Mouse (Mus musculus) embryonic stem cell, embryonic (primary cell): ENCODE measurements around the gene Gfi1b.

ENCODE experiments used
- CTCF ChIA-PET, 4 experiments: fragments of 300-600 bp in 2 of 4; fragments of 350-600 bp in 2 of 4; sonication (Branson Sonifier 250); formaldehyde crosslinking; loops; one replicate each; lab custom pipeline; 2022; ENCODE audit warnings: inconsistent platforms in 2 of 4; lab: Charles Lee
- POLR2A ChIA-PET, 4 experiments: fragments of 300-600 bp in 2 of 4; fragments of 350-600 bp in 2 of 4; sonication (Branson Sonifier 250); formaldehyde crosslinking; loops; one replicate each; lab custom pipeline; 2022; ENCODE audit warnings: antibody characterized with exemption in 4 of 4, inconsistent platforms in 1 of 4; lab: Charles Lee

Gene Gfi1b

GRCm38 (mm10) chr2:28635199-28635598 is 13.4 kb upstream of the Gfi1b start:
- CTCF ChIA-PET: no interaction called here
- POLR2A ChIA-PET: no interaction called here

GRCm38 (mm10) chr2:28633136-28633535 is 11.4 kb upstream of the Gfi1b start:
- ChIA-PET POLR2A (interaction anchor here in 1 of 4 experiments (2.0 kb wide), 1 partner anchor 8 kb away, joined by 8 read pairs; the partner anchor contains the start of gene Tsc1), CTCF (interaction anchor here in 2 of 4 experiments (1.0 to 1.1 kb wide), 2 partner anchors 41 to 107 kb away, joined by 3 to 6 read pairs; no protein-coding TSS in a partner anchor)

GRCm38 (mm10) chr2:28632626-28633025 is 10.8 kb upstream of the Gfi1b start:
- ChIA-PET POLR2A (interaction anchor here in 3 of 4 experiments (0.6 to 2.0 kb wide), 4 partner anchors 8 to 378 kb away, joined by 3 to 8 read pairs (median 4); partner anchors contain the start of gene Tsc1 (in 1 of the 3)), CTCF (interaction anchor here in 2 of 4 experiments (0.7 to 3.3 kb wide), 7 partner anchors 16 to 329 kb away, joined by 3 to 10 read pairs (median 5); no protein-coding TSS in a partner anchor)

- CTCF ChIA-PET: interaction anchor here in 2 of 4 experiments (1.1 to 3.3 kb wide), 3 partner anchors 10 to 113 kb away, joined by 3 to 10 read pairs (median 4); no protein-coding TSS in a partner anchor
- POLR2A ChIA-PET: interaction anchor here in 2 of 4 experiments (0.6 to 1.3 kb wide), 2 partner anchors 47 to 524 kb away, joined by 3 read pairs; partner anchors contain the start of gene Gtf3c5 (in 1 of the 2)
Observed at GRCm38 (mm10) chr2:28629911-28630381, 8.2 kb upstream of the Gfi1b start.

- CTCF ChIA-PET: interaction anchor here in 3 of 4 experiments (0.6 to 1.8 kb wide), 15 partner anchors 8 to 288 kb away, joined by 3 to 10 read pairs (median 4); partner anchors contain the start of gene Gtf3c5 (in 1 of the 3)
- POLR2A ChIA-PET: interaction anchor here in 1 of 4 experiments (0.8 kb wide), 1 partner anchor 13 kb away, joined by 3 read pairs; the partner anchor contains the start of gene Tsc1
Observed at GRCm38 (mm10) chr2:28628053-28628452, 6.3 kb upstream of the Gfi1b start.

GRCm38 (mm10) chr2:28626038-28626437 is 4.3 kb upstream of the Gfi1b start:
- ChIA-PET POLR2A (interaction anchor here in 2 of 4 experiments (0.9 to 3.8 kb wide), 9 partner anchors 10 to 43 kb away, joined by 3 to 27 read pairs (median 6); partner anchors contain the start of genes Gtf3c5 (in 2 of the 2) and Tsc1 (in 2 of the 2)), CTCF (interaction anchor here (0.7 to 3.1 kb wide), 17 partner anchors 10 to 568 kb away, joined by 3 to 14 read pairs (median 5); partner anchors contain the start of gene Tsc1 (in 1 of the 4))

- CTCF ChIA-PET: interaction anchor here (0.6 to 3.1 kb wide), 20 partner anchors 9 to 131 kb away, joined by 3 to 14 read pairs (median 6); partner anchors contain the start of gene Tsc1 (in 1 of the 4)
- POLR2A ChIA-PET: interaction anchor here (0.5 to 3.8 kb wide), 6 partner anchors 9 to 42 kb away, joined by 4 to 27 read pairs (median 8); partner anchors contain the start of genes Tsc1 (in 4 of the 4) and Gtf3c5 (in 1 of the 4)
Observed at GRCm38 (mm10) chr2:28624870-28625269, 3.1 kb upstream of the Gfi1b start.

- CTCF ChIA-PET: interaction anchor here (0.5 to 3.3 kb wide), 55 partner anchors 9 to 1205 kb away, joined by 3 to 32 read pairs (median 4); partner anchors contain the start of genes Gtf3c5 (in 3 of the 4) and Ralgds (in 1 of the 4)
- POLR2A ChIA-PET: interaction anchor here in 3 of 4 experiments (0.7 to 3.2 kb wide), 9 partner anchors 15 to 114 kb away, joined by 3 to 10 read pairs (median 7); partner anchors contain the start of genes Tsc1 (in 2 of the 3) and Gtf3c5 (in 1 of the 3)
Observed at GRCm38 (mm10) chr2:28622521-28623124, 841 bp upstream of the Gfi1b start.

GRCm38 (mm10) chr2:28621111-28621510 is 671 bp downstream of the Gfi1b start:
- POLR2A ChIA-PET: interaction anchor here in 3 of 4 experiments (0.7 to 3.2 kb wide), 10 partner anchors 14 to 343 kb away, joined by 3 to 10 read pairs (median 4); partner anchors contain the start of genes Gtf3c5 (in 1 of the 3) and Tsc1 (in 1 of the 3)
- CTCF ChIA-PET: interaction anchor here (0.6 to 3.3 kb wide), 25 partner anchors 9 to 577 kb away, joined by 3 to 28 read pairs (median 7); partner anchors contain the start of genes Gtf3c5 (in 3 of the 4) and Ppp1r26 (in 1 of the 4)

GRCm38 (mm10) chr2:28620522-28620921 is 1.3 kb downstream of the Gfi1b start:
- ChIA-PET CTCF (interaction anchor here (0.6 to 3.3 kb wide), 6 partner anchors 8 to 167 kb away, joined by 3 to 28 read pairs (median 9); no protein-coding TSS in a partner anchor), POLR2A (interaction anchor here in 2 of 4 experiments (0.7 to 0.8 kb wide), 3 partner anchors 23 to 1681 kb away, joined by 4 read pairs; no protein-coding TSS in a partner anchor)

- CTCF ChIA-PET: interaction anchor here in 1 of 4 experiments (0.9 to 4.1 kb wide), 4 partner anchors 9 to 22 kb away, joined by 3 to 25 read pairs (median 4); partner anchors contain the start of gene Tsc1
Observed at GRCm38 (mm10) chr2:28619369-28619768, 2.4 kb downstream of the Gfi1b start.

GRCm38 (mm10) chr2:28618777-28619336 is 2.9 kb downstream of the Gfi1b start:
- POLR2A ChIA-PET: interaction anchor here in 2 of 4 experiments (0.7 to 1.6 kb wide), 4 partner anchors 12 to 37 kb away, joined by 3 to 4 read pairs (median 3); no protein-coding TSS in a partner anchor
- CTCF ChIA-PET: interaction anchor here (0.6 to 4.1 kb wide), 7 partner anchors 12 to 403 kb away, joined by 3 to 27 read pairs (median 4); partner anchors contain the start of gene Tsc1 (in 1 of the 4)

More at GRCm38 (mm10) chr2:28619369-28619768, 2.4 kb downstream of the Gfi1b start:
- POLR2A ChIA-PET: interaction anchor here in 2 of 4 experiments (0.7 to 1.6 kb wide), 4 partner anchors 12 to 37 kb away, joined by 3 to 4 read pairs (median 3); no protein-coding TSS in a partner anchor

GRCm38 (mm10) chr2:28617498-28618486 is 4.0 kb downstream of the Gfi1b start:
- CTCF ChIA-PET: interaction anchor here (0.6 to 4.1 kb wide), 24 partner anchors 10 to 404 kb away, joined by 3 to 31 read pairs (median 6); partner anchors contain the start of genes Gtf3c5 (in 1 of the 4) and Tsc1 (in 1 of the 4)
- POLR2A ChIA-PET: interaction anchor here in 3 of 4 experiments (0.6 to 2.5 kb wide), 6 partner anchors 11 to 102 kb away, joined by 3 to 9 read pairs (median 6); partner anchors contain the start of gene Gtf3c5 (in 2 of the 3)

GRCm38 (mm10) chr2:28616874-28617273 is 4.9 kb downstream of the Gfi1b start:
- POLR2A ChIA-PET: interaction anchor here in 3 of 4 experiments (0.7 to 2.5 kb wide), 7 partner anchors 9 to 34 kb away, joined by 3 to 9 read pairs (median 6); partner anchors contain the start of gene Gtf3c5 (in 2 of the 3)
- CTCF ChIA-PET: interaction anchor here (0.6 to 4.1 kb wide), 33 partner anchors 8 to 449 kb away, joined by 3 to 31 read pairs (median 5); partner anchors contain the start of genes Gtf3c5 (in 2 of the 4) and Tsc1 (in 2 of the 4)

- POLR2A ChIA-PET: interaction anchor here in 3 of 4 experiments (0.7 to 2.5 kb wide), 8 partner anchors 9 to 34 kb away, joined by 3 to 9 read pairs (median 6); partner anchors contain the start of gene Gtf3c5 (in 2 of the 3)
- CTCF ChIA-PET: interaction anchor here (0.6 to 4.1 kb wide), 36 partner anchors 9 to 1468 kb away, joined by 3 to 31 read pairs (median 5); partner anchors contain the start of genes Gtf3c5 (in 2 of the 4) and Tsc1 (in 2 of the 4)
Observed at GRCm38 (mm10) chr2:28616358-28616757, 5.4 kb downstream of the Gfi1b start.
